Mouse (Mus musculus): ENCODE data around the gene Cfap36.

DNA sequence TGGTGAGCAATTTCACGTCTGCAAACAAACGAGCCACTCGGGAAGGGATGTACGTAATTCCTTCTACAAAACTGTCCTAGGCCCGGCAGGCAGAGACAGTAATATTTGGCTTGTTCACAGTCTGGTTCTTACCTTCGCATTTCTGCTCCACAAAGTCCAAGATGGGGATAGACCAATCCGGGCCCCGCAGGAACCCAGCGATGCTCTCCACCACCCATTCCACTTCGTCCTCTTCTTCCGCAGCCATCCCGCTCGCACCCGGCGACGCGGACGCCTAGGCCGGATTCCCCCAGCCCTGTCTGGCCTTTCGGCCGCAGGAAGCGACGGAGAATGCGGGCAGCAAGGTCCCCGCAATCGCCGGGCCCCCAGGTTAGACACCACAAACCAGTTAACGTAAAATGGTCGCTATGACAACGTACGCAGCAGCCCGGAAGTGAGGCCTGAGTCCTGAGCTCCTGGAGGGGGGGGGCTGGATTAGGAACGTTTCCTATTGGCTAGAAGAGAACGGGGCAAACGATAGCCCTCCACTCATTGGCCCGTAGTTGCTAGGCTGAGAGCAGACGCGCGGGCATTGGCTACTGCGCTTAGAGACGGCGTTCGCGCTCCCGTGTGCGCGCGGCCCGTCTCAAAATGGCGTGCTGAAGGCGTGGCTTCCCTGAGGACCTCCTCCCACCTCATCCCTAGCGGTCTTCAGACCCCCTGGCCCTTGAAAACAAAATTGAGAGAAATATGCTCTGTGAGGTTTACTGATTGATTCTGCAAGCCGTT is at the start of gene Cfap36:
- TF ChIP-seq CTCF (IDR thresholded peaks at IDR 0.05; ENCODE audit: extremely low read depth, insufficient read depth, insufficient read length, insufficient replicate concordance), result no peak
- TF ChIP-seq POLR2A (IDR thresholded peaks at IDR 0.05; ENCODE audit: low read depth, low read length), result no peak
